Mouse (Mus musculus): ENCODE data around the gene Zfp385a. TPM values are rescaled to one million over a fixed set of nuclear protein-coding genes. Genes with fewer than 3 reads are reported as not detected.

Zfp385a gene
- polyA plus RNA-seq, 1 experiment from 2014 or later: 27.5 TPM

GRCm38 (mm10) chr15:103336996-103337667, 2.8 kb downstream of the Zfp385a start:
- peaks cover 27% of the 10 kb centered on the region for H3K4me1 ChIP-seq (ENCODE audit: control insufficient read depth, insufficient read depth, low read length)
- 8% methylated on average over 11 of the region's 11 CpGs for WGBS

GRCm38 (mm10) chr15:103335488-103336235, 4.2 kb downstream of the Zfp385a start:
- ATAC-seq (ENCODE audit: insufficient read depth, low FRiP score, low TSS enrichment) (no peak), DNase-seq (ENCODE audit: low spot score) (no peak)
- WGBS: 29% methylated on average over 7 of the region's 7 CpGs
- Histone ChIP-seq H3K27me3 (ENCODE audit: control insufficient read depth, insufficient read depth, low read length) (peaks cover 15% of the 10 kb centered on the region), H3K9ac (ENCODE audit: low read length) (no peak overlapping the region), H3K4me3 (ENCODE audit: low read depth, low read length) (no peak overlapping the region), H3K4me1 (ENCODE audit: control insufficient read depth, insufficient read depth, low read length) (peaks cover 25% of the 10 kb centered on the region), H3K27ac (ENCODE audit: low read depth, low read length) (no peak overlapping the region), H3K4me2 (ENCODE audit: low read depth) (no peak overlapping the region), H3K9me3 (ENCODE audit: control insufficient read depth, low read length) (no peaks in the 10 kb centered on the region), H3K36me3 (ENCODE audit: control insufficient read depth, insufficient read depth, low read length) (no peaks in the 10 kb centered on the region)

More at GRCm38 (mm10) chr15:103336996-103337667, 2.8 kb downstream of the Zfp385a start:
- Histone ChIP-seq H3K36me3 (ENCODE audit: control insufficient read depth, insufficient read depth, low read length) (no peaks in the 10 kb centered on the region), H3K4me3 (ENCODE audit: low read depth, low read length) (no peak overlapping the region), H3K27me3 (ENCODE audit: control insufficient read depth, insufficient read depth, low read length) (peaks cover 20% of the 10 kb centered on the region), H3K27ac (ENCODE audit: low read depth, low read length) (no peak overlapping the region), H3K9me3 (ENCODE audit: control insufficient read depth, low read length) (no peaks in the 10 kb centered on the region), H3K9ac (ENCODE audit: low read length) (no peak overlapping the region), H3K4me2 (ENCODE audit: low read depth) (no peak overlapping the region)
- DNase-seq (ENCODE audit: low spot score) (no peak), ATAC-seq (ENCODE audit: insufficient read depth, low FRiP score, low TSS enrichment) (no peak)

- 47% methylated on average over 3 of the region's 3 CpGs for WGBS
- H3K27me3 ChIP-seq (ENCODE audit: control insufficient read depth, insufficient read depth, low read length): peaks cover 13% of the 10 kb centered on the region; the same call in 1 of the 2 replicates
- no peak overlapping the region for H3K4me3 ChIP-seq (ENCODE audit: low read depth, low read length)
- ATAC-seq (ENCODE audit: insufficient read depth, low FRiP score, low TSS enrichment) (no peak), DNase-seq (ENCODE audit: low spot score) (no peak)
- no peak overlapping the region for H3K27ac ChIP-seq (ENCODE audit: low read depth, low read length)
- no peak overlapping the region for H3K4me2 ChIP-seq (ENCODE audit: low read depth)
- no peaks in the 10 kb centered on the region for H3K9me3 ChIP-seq (ENCODE audit: control insufficient read depth, low read length)
- peaks cover 19% of the 10 kb centered on the region for H3K4me1 ChIP-seq (ENCODE audit: control insufficient read depth, insufficient read depth, low read length)
- no peaks in the 10 kb centered on the region for H3K36me3 ChIP-seq (ENCODE audit: control insufficient read depth, insufficient read depth, low read length)
- no peak overlapping the region for H3K9ac ChIP-seq (ENCODE audit: low read length)
Measured at GRCm38 (mm10) chr15:103335040-103335439, 4.9 kb downstream of the Zfp385a start.

- H3K27ac ChIP-seq (ENCODE audit: low read depth, low read length): no peak overlapping the region
- H3K9me3 ChIP-seq (ENCODE audit: control insufficient read depth, low read length): no peaks in the 10 kb centered on the region
- WGBS: 12% methylated on average over 2 of the region's 2 CpGs
- peaks cover 8% of the 10 kb centered on the region; the same call in 1 of the 2 replicates for H3K27me3 ChIP-seq (ENCODE audit: control insufficient read depth, insufficient read depth, low read length)
- no peak overlapping the region for H3K4me3 ChIP-seq (ENCODE audit: low read depth, low read length)
- ATAC-seq (ENCODE audit: insufficient read depth, low FRiP score, low TSS enrichment) (no peak), DNase-seq (ENCODE audit: low spot score) (no peak)
- H3K4me2 ChIP-seq (ENCODE audit: low read depth): no peak overlapping the region
- no peaks in the 10 kb centered on the region for H3K36me3 ChIP-seq (ENCODE audit: control insufficient read depth, insufficient read depth, low read length)
- peaks cover 13% of the 10 kb centered on the region for H3K4me1 ChIP-seq (ENCODE audit: control insufficient read depth, insufficient read depth, low read length)
- H3K9ac ChIP-seq (ENCODE audit: low read length): no peak overlapping the region
Measured at GRCm38 (mm10) chr15:103334194-103334593, 5.7 kb downstream of the Zfp385a start.

- Histone ChIP-seq H3K36me3 (ENCODE audit: control insufficient read depth, insufficient read depth, low read length) (no peaks in the 10 kb centered on the region), H3K9ac (ENCODE audit: low read length) (no peak overlapping the region), H3K4me3 (ENCODE audit: low read depth, low read length) (no peak overlapping the region), H3K4me2 (ENCODE audit: low read depth) (no peak overlapping the region), H3K4me1 (ENCODE audit: control insufficient read depth, insufficient read depth, low read length) (peaks cover 9% of the 10 kb centered on the region), H3K27me3 (ENCODE audit: control insufficient read depth, insufficient read depth, low read length) (peaks cover 4% of the 10 kb centered on the region; the same call in 1 of the 2 replicates), H3K9me3 (ENCODE audit: control insufficient read depth, low read length) (no peaks in the 10 kb centered on the region), H3K27ac (ENCODE audit: low read depth, low read length) (no peak overlapping the region)
- WGBS: 64% methylated on average over 5 of the region's 5 CpGs
- no peak for DNase-seq (ENCODE audit: low spot score)
- ATAC-seq (ENCODE audit: insufficient read depth, low FRiP score, low TSS enrichment): no peak
Measured at GRCm38 (mm10) chr15:103333738-103334137, 6.2 kb downstream of the Zfp385a start.

GRCm38 (mm10) chr15:103333081-103333615, 6.7 kb downstream of the Zfp385a start:
- 59% methylated on average over 5 of the region's 5 CpGs for WGBS
- no peak overlapping the region for H3K4me3 ChIP-seq (ENCODE audit: low read depth, low read length)

GRCm38 (mm10) chr15:103323455-103324247, 16.2 kb downstream of the Zfp385a start:
- 2% methylated on average over 38 of the region's 40 CpGs for WGBS
- peaks cover 14% of the 10 kb centered on the region for H3K4me1 ChIP-seq (ENCODE audit: control insufficient read depth, insufficient read depth, low read length)
- H3K9ac ChIP-seq (ENCODE audit: low read length): peak overlapping the region; percentile 72
- no peaks in the 10 kb centered on the region for H3K36me3 ChIP-seq (ENCODE audit: control insufficient read depth, insufficient read depth, low read length)
- ATAC-seq (ENCODE audit: insufficient read depth, low FRiP score, low TSS enrichment): peak; percentile 96
- no peaks in the 10 kb centered on the region for H3K27me3 ChIP-seq (ENCODE audit: control insufficient read depth, insufficient read depth, low read length)
- H3K27ac ChIP-seq (ENCODE audit: low read depth, low read length): peak overlapping the region; percentile 73
- peak overlapping the region; percentile 68 for H3K4me3 ChIP-seq (ENCODE audit: low read depth, low read length)
- DNase-seq (ENCODE audit: low spot score): peak; percentile 93
- H3K4me2 ChIP-seq (ENCODE audit: low read depth): peak overlapping the region; percentile 65
- no peaks in the 10 kb centered on the region for H3K9me3 ChIP-seq (ENCODE audit: control insufficient read depth, low read length)

More at GRCm38 (mm10) chr15:103333081-103333615, 6.7 kb downstream of the Zfp385a start:
- H3K36me3 ChIP-seq (ENCODE audit: control insufficient read depth, insufficient read depth, low read length): no peaks in the 10 kb centered on the region
- H3K4me1 ChIP-seq (ENCODE audit: control insufficient read depth, insufficient read depth, low read length): peaks cover 9% of the 10 kb centered on the region
- H3K9me3 ChIP-seq (ENCODE audit: control insufficient read depth, low read length): no peaks in the 10 kb centered on the region
- no peaks in the 10 kb centered on the region for H3K27me3 ChIP-seq (ENCODE audit: control insufficient read depth, insufficient read depth, low read length)
- no peak overlapping the region for H3K27ac ChIP-seq (ENCODE audit: low read depth, low read length)
- DNase-seq (ENCODE audit: low spot score): no peak
- no peak for ATAC-seq (ENCODE audit: insufficient read depth, low FRiP score, low TSS enrichment)
- no peak overlapping the region for H3K4me2 ChIP-seq (ENCODE audit: low read depth)
- H3K9ac ChIP-seq (ENCODE audit: low read length): no peak overlapping the region

- H3K36me3 ChIP-seq (ENCODE audit: control insufficient read depth, insufficient read depth, low read length): peaks cover 3% of the 10 kb centered on the region
- H3K4me2 ChIP-seq (ENCODE audit: low read depth): peak overlapping the region; percentile 65
- 3% methylated on average over 13 of the region's 26 CpGs for WGBS
- no peaks in the 10 kb centered on the region for H3K27me3 ChIP-seq (ENCODE audit: control insufficient read depth, insufficient read depth, low read length)
- H3K4me1 ChIP-seq (ENCODE audit: control insufficient read depth, insufficient read depth, low read length): peaks cover 14% of the 10 kb centered on the region
- DNase-seq (ENCODE audit: low spot score): no peak
- ATAC-seq (ENCODE audit: insufficient read depth, low FRiP score, low TSS enrichment): peak; percentile 73
- peak overlapping the region; percentile 68 for H3K4me3 ChIP-seq (ENCODE audit: low read depth, low read length)
- H3K9me3 ChIP-seq (ENCODE audit: control insufficient read depth, low read length): no peaks in the 10 kb centered on the region
- H3K27ac ChIP-seq (ENCODE audit: low read depth, low read length): peak overlapping the region; percentile 73; the same call in 1 of the 2 replicates
- peak overlapping the region; percentile 72 for H3K9ac ChIP-seq (ENCODE audit: low read length)
Measured at GRCm38 (mm10) chr15:103323070-103323454, 16.8 kb downstream of the Zfp385a start.

Data from neural tube, embryonic 11.5 days (tissue).